Mouse (Mus musculus) cerebral cortex, adult 2 months (tissue): ENCODE data around the gene Bmi1.

Experiments used
- WGBS: fragments of 180-500 bp; shearing (Covaris S2); methylation state at CpG from one replicate; pipeline ENCODE4 v1.1.7; 2018; 5-methylcytosine and 5-hydroxymethylcytosine counted together

The Bmi1 gene

GRCm38 (mm10) chr2:18687671-18688170 lies 10.9 kb downstream of the Bmi1 start:
- 36% methylated on average over 9 of the region's 9 CpGs for WGBS

GRCm38 (mm10) chr2:18688286-18688685 lies 11.5 kb downstream of the Bmi1 start:
- 31% methylated on average over 6 of the region's 6 CpGs for whole genome bisulfite sequencing

- 2% methylated on average over 45 of the region's 45 CpGs for WGBS
Measured at GRCm38 (mm10) chr2:18688708-18689063, 11.9 kb downstream of the Bmi1 start.

- WGBS = 1% methylated on average over 51 of the region's 51 CpGs
Measured at GRCm38 (mm10) chr2:18689064-18689921, 12.5 kb downstream of the Bmi1 start.

- WGBS = 1% methylated on average over 56 of the region's 58 CpGs
Measured at GRCm38 (mm10) chr2:18690055-18690691, 13.4 kb downstream of the Bmi1 start.

- 11% methylated on average over 9 of the region's 9 CpGs for WGBS
Measured at GRCm38 (mm10) chr2:18690756-18691155, 13.9 kb downstream of the Bmi1 start.

- WGBS = 24% methylated on average over 1 of the region's 1 CpGs
Measured at GRCm38 (mm10) chr2:18692548-18692947, 15.7 kb downstream of the Bmi1 start.

GRCm38 (mm10) chr2:18693491-18693870 lies 16.7 kb downstream of the Bmi1 start:
- 2% methylated on average over 5 of the region's 5 CpGs for WGBS

GRCm38 (mm10) chr2:18693871-18694610 lies 17.2 kb downstream of the Bmi1 start, which contains the start of gene Spag6:
Spag6 (plus strand) TSS chr2:18694032.
- under 1% methylated on average over 58 of the region's 61 CpGs for whole genome bisulfite sequencing

GRCm38 (mm10) chr2:18694611-18694950 lies 17.8 kb downstream of the Bmi1 start:
- 5% methylated on average over 20 of the region's 20 CpGs for WGBS

- WGBS = 10% methylated on average over 8 of the region's 8 CpGs
Measured at GRCm38 (mm10) chr2:18695163-18695562, 18.3 kb downstream of the Bmi1 start.

- 29% methylated on average over 7 of the region's 7 CpGs for WGBS
Measured at GRCm38 (mm10) chr2:18695629-18696150, 18.9 kb downstream of the Bmi1 start.

GRCm38 (mm10) chr2:18697591-18698244 lies 20.9 kb downstream of the Bmi1 start:
- WGBS = 17% methylated on average over 4 of the region's 4 CpGs

GRCm38 (mm10) chr2:18698663-18699385 lies 22.0 kb downstream of the Bmi1 start:
- 3% methylated on average over 56 of the region's 56 CpGs for WGBS

GRCm38 (mm10) chr2:18699401-18699990 lies 22.7 kb downstream of the Bmi1 start:
- WGBS = 12% methylated on average over 11 of the region's 11 CpGs

GRCm38 (mm10) chr2:18710356-18710755 lies 33.5 kb downstream of the Bmi1 start:
- WGBS = 32% methylated on average over 3 of the region's 3 CpGs

GRCm38 (mm10) chr2:18713071-18713470 lies 36.3 kb downstream of the Bmi1 start:
- WGBS = 82% methylated on average over 2 of the region's 2 CpGs

- WGBS = 85% methylated on average over 3 of the region's 3 CpGs
Measured at GRCm38 (mm10) chr2:18714337-18714736, 37.5 kb downstream of the Bmi1 start.

GRCm38 (mm10) chr2:18718521-18718920 lies 41.7 kb downstream of the Bmi1 start:
- WGBS = 92% methylated on average over 4 of the region's 4 CpGs

- 59% methylated on average over 3 of the region's 3 CpGs for WGBS
Measured at GRCm38 (mm10) chr2:18722208-18722830, 45.5 kb downstream of the Bmi1 start.
